Mouse (Mus musculus) G1E (cell line): ENCODE results near the gene Timp4.

Experiments used
- CTCF ChIP-seq: IDR thresholded peaks from 2 replicates; pipeline ENCODE4 v1.5.1; 2012; ENCODE audit warnings: low read depth, low read length, inconsistent platforms, mixed read lengths
- GATA1 ChIP-seq: IDR thresholded peaks from 2 replicates; pipeline ENCODE4 v1.6.1; 2012; ENCODE audit warnings: borderline replicate concordance, low read length, inconsistent platforms, mixed read lengths
- GATA2 ChIP-seq: IDR thresholded peaks from 2 replicates; pipeline ENCODE4 v1.6.1; 2012; ENCODE audit warnings: low read depth, low read length, inconsistent platforms, borderline replicate concordance
- TAL1 ChIP-seq: conservative IDR thresholded peaks from 2 replicates; pipeline ENCODE4 v1.6.1; 2012; ENCODE audit warnings: low read depth, low read length, inconsistent platforms, mixed read lengths

DNA sequence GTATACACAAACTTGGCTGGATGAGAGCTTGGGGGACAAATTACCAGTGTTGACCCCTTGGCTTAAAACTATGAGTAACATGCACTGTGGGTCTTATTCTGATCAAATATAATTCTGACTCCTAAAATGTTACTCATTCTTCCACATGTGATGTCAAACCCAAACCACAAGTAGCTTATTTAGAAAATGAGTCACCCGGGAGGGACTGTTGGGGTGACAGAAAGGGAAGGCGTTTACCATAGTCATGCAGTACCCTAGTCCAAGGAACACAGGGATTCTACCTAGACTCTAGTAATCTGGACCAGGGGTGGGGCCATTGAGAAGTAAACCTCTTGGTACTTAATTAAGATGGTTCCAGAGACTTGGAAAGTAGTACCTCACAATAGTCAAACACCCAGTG, 32.1 kb upstream of the Timp4 start:
- TF ChIP-seq GATA2 (no peak), CTCF (no peak), GATA1 (no peak), TAL1 (no peak)
